Comparison of ENCODE assay signal across 9 mouse cellular contexts in the genomic region with DNA sequence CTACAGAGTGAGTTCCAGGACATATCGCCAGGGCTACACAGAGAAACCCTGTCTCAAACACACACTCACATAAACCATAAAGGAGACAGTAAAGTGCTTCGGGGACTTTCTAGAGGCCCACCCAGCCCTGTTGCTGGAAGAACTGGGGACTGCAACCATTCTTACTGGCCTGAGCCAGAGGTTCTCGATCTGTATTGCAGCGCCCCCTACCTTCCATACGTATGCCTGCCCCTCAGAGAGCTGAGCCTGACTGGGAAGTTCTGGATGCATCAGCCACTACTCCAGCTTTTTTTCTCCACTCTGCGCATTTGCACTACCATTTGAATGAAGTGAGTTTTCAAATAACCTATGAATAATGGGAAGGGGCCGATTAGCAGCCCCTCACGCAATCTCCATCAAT. TPM values are rescaled to one million over a fixed set of nuclear protein-coding genes. Genes with fewer than 3 reads are reported as not detected.
A peak's percentile ranks its signal among the peaks of the same experiment; 100 is the strongest.
DNase-seq lines count a peak whose midpoint lies in the region; ATAC-seq and TF ChIP-seq lines count a peak whose summit lies in the region.
"Had no signal": no experiment of that assay in that cellular context is flagged by ENCODE, and none has a peak within 500 bp of the region (broad histone marks: within the 10 kb centered on the region; RNA-seq: fewer than 3 reads in every experiment).

No protein-coding gene starts in this region.

- no peaks in the 10 kb centered on the region for H3K36me3 ChIP-seq in heart, postnatal 0 days (replicated peaks; ENCODE audit: control insufficient read depth, insufficient read depth, low read length)
- no peaks in the 10 kb centered on the region for H3K36me3 ChIP-seq in heart, embryonic 11.5 days (ENCODE audit: control insufficient read depth, insufficient read depth, low read length)
- H3K36me3 ChIP-seq in CH12.LX (replicated peaks in 1 of 2; ENCODE audit: control insufficient read depth in 1 of 2, insufficient read depth in 1 of 2, low read length in 1 of 2): no peaks in the 10 kb centered on the region
- H3K36me3 ChIP-seq: neural tube, embryonic 13.5 days had no signal

- H3K79me2 ChIP-seq in CH12.LX (replicated peaks; ENCODE audit: control insufficient read depth, extremely low read depth, insufficient read depth, poor library complexity, severe bottlenecking): no peaks in the 10 kb centered on the region

- 51% methylated on average over 8 of the region's 8 CpGs for WGBS in heart, postnatal 0 days
- WGBS in heart, embryonic 11.5 days (ENCODE audit: insufficient replicate concordance): 52% methylated on average over 8 of the region's 8 CpGs

- no peak overlapping the region for H3K27ac ChIP-seq in heart, postnatal 0 days (ENCODE audit: low read depth)
- H3K27ac ChIP-seq in heart, embryonic 11.5 days (ENCODE audit: low read depth, low read length): no peak overlapping the region
- no peak overlapping the region for H3K27ac ChIP-seq in CH12.LX (ENCODE audit: insufficient read depth, low read depth)
- H3K27ac ChIP-seq: neural tube, embryonic 13.5 days had no signal

- dilution Hi-C loops in CH12.LX (cut with MboI; ENCODE audit: extremely low pct_ligation_motif_present, extremely low pct_unique_long_range_greater_than_20kb, low sequenced_read_pairs): no loop called here

- no peak overlapping the region for H3K4me3 ChIP-seq in heart, postnatal 0 days (ENCODE audit: low read depth, low read length)
- no peak overlapping the region for H3K4me3 ChIP-seq in heart, embryonic 11.5 days (ENCODE audit: low read depth, low read length)
- H3K4me3 ChIP-seq in CH12.LX (replicated peaks in 1 of 3; ENCODE audit: low read depth in 2 of 3, low read length in 2 of 3, poor library complexity in 1 of 3): no peak overlapping the region
- H3K4me3 ChIP-seq: neural tube, embryonic 13.5 days had no signal

- H3K9me3 ChIP-seq in heart, postnatal 0 days (replicated peaks; ENCODE audit: control insufficient read depth, low read length): no peaks in the 10 kb centered on the region
- H3K9me3 ChIP-seq in heart, embryonic 11.5 days (replicated peaks; ENCODE audit: control insufficient read depth, low read length): no peaks in the 10 kb centered on the region
- H3K9me3 ChIP-seq in CH12.LX (replicated peaks; ENCODE audit: low read length): no peaks in the 10 kb centered on the region
- H3K9me3 ChIP-seq: neural tube, embryonic 13.5 days had no signal

- H3K4me1 ChIP-seq in heart, postnatal 0 days (ENCODE audit: control insufficient read depth, insufficient read depth): no peaks in the 10 kb centered on the region
- H3K4me1 ChIP-seq in heart, embryonic 11.5 days (ENCODE audit: control insufficient read depth, insufficient read depth, low read length): no peaks in the 10 kb centered on the region
- peaks cover 0 to 7% of the 10 kb centered on the region in 2 experiments; a peak in 2 of 4 replicates for H3K4me1 ChIP-seq in CH12.LX (ENCODE audit: control insufficient read depth in 1 of 2, insufficient read depth in 2 of 2)
- H3K4me1 ChIP-seq: neural tube, embryonic 13.5 days had no signal

- TF ChIP-seq RAD21 in CH12.LX (IDR thresholded peaks at IDR 0.05; ENCODE audit: low read depth, low read length): peak; percentile 65

- H3K27me3 ChIP-seq in heart, postnatal 0 days (ENCODE audit: control insufficient read depth, insufficient read depth, low read length): 0 out of 2 replicates have a peak, but pooled peaks cover 3% of the 10 kb centered on the region
- no peaks in the 10 kb centered on the region for H3K27me3 ChIP-seq in heart, embryonic 11.5 days (ENCODE audit: control insufficient read depth, insufficient read depth, low read length)
- H3K27me3 ChIP-seq in CH12.LX (replicated peaks): peaks cover 31% of the 10 kb centered on the region
- H3K27me3 ChIP-seq: neural tube, embryonic 13.5 days had no signal

- in situ Hi-C loops in CH12.LX (cut with MboI; ENCODE audit: low pct_ligation_motif_present, low pct_unique_long_range_greater_than_20kb, low sequenced_read_pairs): no loop called here

- ATAC-seq in heart, postnatal 0 days (ENCODE audit: insufficient read depth, low read depth): no peak
- ATAC-seq in heart, embryonic 11.5 days (replicated peaks; ENCODE audit: insufficient number of reproducible peaks, low FRiP score, low TSS enrichment): no peak

- no peak for TF ChIP-seq EP300 in heart, postnatal 0 days (IDR thresholded peaks at IDR 0.05; ENCODE audit: low read depth)
- no peak for TF ChIP-seq EP300 in CH12.LX (IDR thresholded peaks at IDR 0.05; ENCODE audit: low read length)

- TF ChIP-seq CTCF in heart, postnatal 0 days (IDR thresholded peaks at IDR 0.05; ENCODE audit: low read depth): peak; percentile 44
- TF ChIP-seq CTCF in CH12.LX (conservative IDR thresholded peaks at IDR 0.05 in 1 of 2, IDR thresholded peaks at IDR 0.05 in 1 of 2; ENCODE audit: low read depth in 2 of 2, low read length in 2 of 2): peak; percentile 61 to 76

- TF ChIP-seq POLR2A in CH12.LX (IDR thresholded peaks at IDR 0.05; ENCODE audit: low read depth, low read length): no peak

- no peak overlapping the region for H3K4me2 ChIP-seq in heart, postnatal 0 days (ENCODE audit: low read depth, low read length)
- H3K4me2 ChIP-seq in heart, embryonic 11.5 days: no peak overlapping the region
- H3K4me2 ChIP-seq in CH12.LX (ENCODE audit: insufficient read depth, low read depth, poor library complexity, severe bottlenecking): no peak overlapping the region
- H3K4me2 ChIP-seq: neural tube, embryonic 13.5 days had no signal

- DNase-seq in heart, postnatal 0 days (ENCODE audit: low spot score): no peak
- peak; percentile 67 for DNase-seq in CH12.LX (ENCODE audit: extremely low read depth)
- peak; percentile 34 for DNase-seq in brain, adult 2 months (ENCODE audit: low read depth, low spot score)
- peak; percentile 59 for DNase-seq in lung, postnatal 10 days
- DNase-seq in layer of hippocampus, postnatal 10 days (ENCODE audit: low spot score in 2 of 2): no peak
- DNase-seq in frontal cortex, postnatal 25 days (ENCODE audit: low spot score in 2 of 2): no peak
- no peak for DNase-seq in yolk sac, embryonic 10.5 days (ENCODE audit: low spot score)

- no peak overlapping the region for H3K9ac ChIP-seq in heart, postnatal 0 days (replicated peaks; ENCODE audit: low read depth, low read length)
- no peak overlapping the region for H3K9ac ChIP-seq in heart, embryonic 11.5 days (ENCODE audit: low read depth, low read length)
- no peak overlapping the region for H3K9ac ChIP-seq in CH12.LX (ENCODE audit: insufficient read depth, low read depth)
- H3K9ac ChIP-seq: neural tube, embryonic 13.5 days had no signal

TF ChIP-seq in CH12.LX, 34 proteins besides CTCF, POLR2A, EP300 and RAD21:
- TF ChIP-seq MAFK (IDR thresholded peaks at IDR 0.05; ENCODE audit: insufficient replicate concordance, low read length) (no peak), USF2 (conservative IDR thresholded peaks at IDR 0.05; ENCODE audit: low read depth, low read length) (no peak), USF1 (IDR thresholded peaks at IDR 0.05; ENCODE audit: low read depth, low read length) (no peak), HCFC1 (IDR thresholded peaks at IDR 0.05; ENCODE audit: low read depth, low read length) (no peak), SMC3 (IDR thresholded peaks at IDR 0.05; ENCODE audit: low read depth, low read length) (peak; percentile 47), POLR2AphosphoS2 (IDR thresholded peaks at IDR 0.05; ENCODE audit: low read depth, low read length) (no peak)

RNA-seq across cellular contexts. Expression of a gene that starts 13.2 kb away (rescaled TPM):
- 0.23 and 0.76 TPM in 2 replicates for total RNA-seq in heart, postnatal 0 days (2014; rRNA removed; ENCODE audit: low replicate concordance)
- polyA plus RNA-seq in heart, postnatal 0 days (2015; fragmentation: Nextera tagmentation; extraction: Ambion mirVana): 1.2 and 1.3 TPM in 2 replicates
- polyA plus RNA-seq in heart, embryonic 11.5 days (2014; fragmentation: Nextera tagmentation; extraction: Ambion mirVana): 4.5 and 5.8 TPM in 2 replicates
- total RNA-seq in CH12.LX (2012; rRNA removed) (167 and 203 TPM in 2 replicates), CH12.LX (2014; rRNA removed) (105 and 126 TPM in 2 replicates)
- polyA plus RNA-seq in CH12.LX (2012; ENCODE audit: insufficient read length, low read depth): 368 and 414 TPM in 2 replicates
- 10 to 100 TPM; 18.7 to 22.2 TPM for total RNA-seq in layer of hippocampus, postnatal 10 days (2021)

RNA-seq across cellular contexts. Expression of a gene that starts 17.5 kb away (rescaled TPM):
- 12.2 and 19.1 TPM in 2 replicates for total RNA-seq in heart, postnatal 0 days (2014; rRNA removed; ENCODE audit: low replicate concordance)
- 2.4 and 43.5 TPM in 2 replicates for polyA plus RNA-seq in heart, postnatal 0 days (2015; fragmentation: Nextera tagmentation; extraction: Ambion mirVana)
- 0.36 and 1.0 TPM in 2 replicates for polyA plus RNA-seq in heart, embryonic 11.5 days (2014; fragmentation: Nextera tagmentation; extraction: Ambion mirVana)
- 0.21 and 0.25 TPM in 2 replicates for total RNA-seq in CH12.LX (2012; rRNA removed)
- not detected in 2 replicates for total RNA-seq in CH12.LX (2014; rRNA removed)
- polyA plus RNA-seq in CH12.LX (2012; ENCODE audit: insufficient read length, low read depth): not detected in 2 replicates
- 1 to 10 TPM; 2.6 to 2.8 TPM for total RNA-seq in layer of hippocampus, postnatal 10 days (2021)

RNA-seq across cellular contexts. Expression of a gene that starts 22.3 kb away (rescaled TPM):
- 5.0 and 10.5 TPM in 2 replicates for total RNA-seq in heart, postnatal 0 days (2014; rRNA removed; ENCODE audit: low replicate concordance)
- polyA plus RNA-seq in heart, postnatal 0 days (2015; fragmentation: Nextera tagmentation; extraction: Ambion mirVana): 8.6 and 8.7 TPM in 2 replicates
- 5.1 and 6.6 TPM in 2 replicates for polyA plus RNA-seq in heart, embryonic 11.5 days (2014; fragmentation: Nextera tagmentation; extraction: Ambion mirVana)
- total RNA-seq in CH12.LX (2012; rRNA removed) (49.4 and 74.7 TPM in 2 replicates), CH12.LX (2014; rRNA removed) (24.1 and 24.8 TPM in 2 replicates)
- 23.3 and 23.5 TPM in 2 replicates for polyA plus RNA-seq in CH12.LX (2012; ENCODE audit: insufficient read length, low read depth)
- 10 to 100 TPM in 1 of 2 experiments, 1 to 10 TPM in 1; 7.8 to 10.2 TPM for total RNA-seq in layer of hippocampus, postnatal 10 days (2021)

RNA-seq across cellular contexts. Expression of a gene that starts 28.2 kb away (rescaled TPM):
- 9.2 and 12.6 TPM in 2 replicates for total RNA-seq in heart, postnatal 0 days (2014; rRNA removed; ENCODE audit: low replicate concordance)
- 1.4 and 1.8 TPM in 2 replicates for polyA plus RNA-seq in heart, postnatal 0 days (2015; fragmentation: Nextera tagmentation; extraction: Ambion mirVana)
- polyA plus RNA-seq in heart, embryonic 11.5 days (2014; fragmentation: Nextera tagmentation; extraction: Ambion mirVana): 1.7 and 3.0 TPM in 2 replicates
- total RNA-seq in CH12.LX (2012; rRNA removed) (8.9 and 9.9 TPM in 2 replicates), CH12.LX (2014; rRNA removed) (2.9 and 3.4 TPM in 2 replicates)
- polyA plus RNA-seq in CH12.LX (2012; ENCODE audit: insufficient read length, low read depth): 5.5 and 8.3 TPM in 2 replicates
- total RNA-seq in layer of hippocampus, postnatal 10 days (2021): 100 to 1,000 TPM; 247 to 249 TPM

RNA-seq across cellular contexts. Expression of a gene that starts 34.6 kb away (rescaled TPM):
- total RNA-seq in heart, postnatal 0 days (2014; rRNA removed; ENCODE audit: low replicate concordance): 14.5 and 26.4 TPM in 2 replicates
- polyA plus RNA-seq in heart, postnatal 0 days (2015; fragmentation: Nextera tagmentation; extraction: Ambion mirVana): 15.3 and 17.0 TPM in 2 replicates
- polyA plus RNA-seq in heart, embryonic 11.5 days (2014; fragmentation: Nextera tagmentation; extraction: Ambion mirVana): 15.0 and 16.5 TPM in 2 replicates
- total RNA-seq in CH12.LX (2012; rRNA removed) (10.0 and 10.4 TPM in 2 replicates), CH12.LX (2014; rRNA removed) (3.8 and 4.3 TPM in 2 replicates)
- 14.2 and 17.6 TPM in 2 replicates for polyA plus RNA-seq in CH12.LX (2012; ENCODE audit: insufficient read length, low read depth)
- total RNA-seq in layer of hippocampus, postnatal 10 days (2021): 10 to 100 TPM; 89.5 to 91.8 TPM

Comparison
In these comparisons a context has a peak if more than half of its experiments do, and no peak if none do; other contexts are left out.
1. DNase-seq: peak in CH12.LX (single experiment), brain, adult 2 months (single experiment) and lung, postnatal 10 days (single experiment); none in heart, postnatal 0 days (single experiment), layer of hippocampus, postnatal 10 days (0 of 2), frontal cortex, postnatal 25 days (0 of 2) and yolk sac, embryonic 10.5 days (single experiment).
2. RNA of a gene that starts 13.2 kb away (total RNA-seq): 105 to 203 TPM in CH12.LX and 18.7 to 22.2 TPM in layer of hippocampus, postnatal 10 days; 0.23 to 0.76 TPM in heart, postnatal 0 days; every median in the first group is over 10 times any median in the second.